Mouse (Mus musculus) lung, adult 2 months (tissue): ENCODE measurements at regions not wholly inside any gene's neighbourhood (a gene's known extent, or its start where the extent isn't known, plus 50 kb on each side); places are given as distances from the start of the nearest gene placed in this dataset.

Experiments used
- CTCF ChIP-seq: fragments of 200-500 bp; IDR thresholded peaks from 2 replicates; pipeline ENCODE4 v1.5.1; 2011; ENCODE audit warnings: mild to moderate bottlenecking, low read length, control low read depth; ENCODE audit not compliant: insufficient read depth
- POLR2A ChIP-seq: fragments of 200-500 bp; IDR thresholded peaks from 2 replicates; pipeline ENCODE4 v1.6.1; 2011; ENCODE audit warnings: low read depth, mild to moderate bottlenecking, control low read depth, low read length, borderline replicate concordance; ENCODE audit errors: extremely low read depth

DNA sequence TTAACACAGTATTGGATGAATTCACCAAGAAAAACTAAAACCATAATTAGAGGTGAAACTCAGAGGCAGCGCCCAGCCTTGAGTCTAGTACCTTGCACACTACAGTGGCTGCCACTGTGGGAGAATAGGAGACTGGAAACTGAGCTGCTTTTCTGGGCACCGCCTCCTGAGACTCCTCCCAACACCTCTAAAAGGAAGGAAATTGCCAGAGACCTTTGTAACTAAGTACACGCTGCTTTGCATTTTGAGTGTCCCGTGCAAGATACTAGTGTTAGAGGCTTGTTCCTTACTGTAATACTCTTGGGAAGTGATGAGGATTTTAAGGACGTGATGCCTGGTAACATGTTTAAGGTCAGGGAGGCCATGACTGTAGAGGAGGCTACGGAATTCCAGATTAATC is 63.8 kb upstream of the Elmo1 start:
- no peak for TF ChIP-seq CTCF
- TF ChIP-seq POLR2A = no peak
